Comparison of ENCODE assay signal across 9 mouse cellular contexts in genomic region chr13:80940860-80941630, GRCm38 (mm10). TPM values are rescaled to one million over a fixed set of nuclear protein-coding genes. Genes with fewer than 3 reads are reported as not detected.
DNase-seq lines count a peak whose midpoint lies in the region; ATAC-seq and TF ChIP-seq lines count a peak whose summit lies in the region.
"Had no signal": no experiment of that assay in that cellular context is flagged by ENCODE, and none has a peak within 500 bp of the region (broad histone marks: within the 10 kb centered on the region; RNA-seq: fewer than 3 reads in every experiment).

No protein-coding gene starts in this region.

- WGBS in forebrain, postnatal 0 days, result 69% methylated on average over 10 of the region's 10 CpGs
- WGBS in forebrain, embryonic 10.5 days, result 72% methylated on average over 10 of the region's 10 CpGs

- intact Hi-C loops in gastrocnemius, postnatal 36 days (cut with DNase I), result loop anchor here (2.0 kb wide), 1 partner anchor 58 kb away; the partner anchor contains the start of gene Arrdc3

- no peak overlapping the region for H3K4me3 ChIP-seq in forebrain, postnatal 0 days (ENCODE audit: low read depth, low read length)
- H3K4me3 ChIP-seq in forebrain, embryonic 10.5 days, result no peak overlapping the region
- H3K4me3 ChIP-seq: embryonic facial prominence, embryonic 12.5 days had no signal

- no peaks in the 10 kb centered on the region for H3K36me3 ChIP-seq in forebrain, postnatal 0 days (ENCODE audit: insufficient read depth)
- no peaks in the 10 kb centered on the region for H3K36me3 ChIP-seq in forebrain, embryonic 10.5 days (replicated peaks)
- H3K36me3 ChIP-seq: embryonic facial prominence, embryonic 12.5 days had no signal

- no peak overlapping the region for H3K27ac ChIP-seq in forebrain, postnatal 0 days (ENCODE audit: low read depth, low read length)
- H3K27ac ChIP-seq in forebrain, embryonic 10.5 days, result no peak overlapping the region
- H3K27ac ChIP-seq: embryonic facial prominence, embryonic 12.5 days had no signal

- no peaks in the 10 kb centered on the region for H3K9me3 ChIP-seq in forebrain, postnatal 0 days (ENCODE audit: low read length)
- H3K9me3 ChIP-seq in forebrain, embryonic 10.5 days, result no peaks in the 10 kb centered on the region
- H3K9me3 ChIP-seq: embryonic facial prominence, embryonic 12.5 days had no signal

- TF ChIP-seq CTCF in forebrain, postnatal 0 days (IDR thresholded peaks at IDR 0.05; ENCODE audit: low read depth), result no peak

- DNase-seq in ovary, adult 18-20 months (ENCODE audit: low spot score), result peak; percentile 36
- no peak for DNase-seq in ovary, postnatal 14 days (ENCODE audit: low spot score)
- peak; percentile 98 for DNase-seq in adipocyte (ENCODE audit: low spot score)
- peak; percentile 60 to 75 for DNase-seq in gastrocnemius, postnatal 36 days
- peak; percentile 52 for DNase-seq in kidney, postnatal 10 days
- no peak for DNase-seq in forebrain, postnatal 0 days
- no peak for DNase-seq in forebrain, embryonic 10.5 days (ENCODE audit: extremely low spot score, low spot score)

- no peak overlapping the region for H3K9ac ChIP-seq in forebrain, postnatal 0 days
- H3K9ac ChIP-seq: embryonic facial prominence, embryonic 12.5 days had no signal

- peak; percentile 91 for ATAC-seq in monocyte, adult 5-6 weeks (replicated peaks; ENCODE audit: insufficient number of reproducible peaks, low FRiP score, low TSS enrichment, poor library complexity, severe bottlenecking)
- ATAC-seq in forebrain, postnatal 0 days, result no peak

- no peaks in the 10 kb centered on the region for H3K4me1 ChIP-seq in forebrain, postnatal 0 days (ENCODE audit: insufficient read depth)
- H3K4me1 ChIP-seq in forebrain, embryonic 10.5 days, result no peaks in the 10 kb centered on the region
- H3K4me1 ChIP-seq: embryonic facial prominence, embryonic 12.5 days had no signal

- no peaks in the 10 kb centered on the region for H3K27me3 ChIP-seq in forebrain, postnatal 0 days (ENCODE audit: insufficient read depth, low read length)
- H3K27me3 ChIP-seq in forebrain, embryonic 10.5 days (ENCODE audit: poor library complexity, severe bottlenecking), result no peaks in the 10 kb centered on the region
- H3K27me3 ChIP-seq: embryonic facial prominence, embryonic 12.5 days had no signal

- H3K4me2 ChIP-seq in forebrain, postnatal 0 days (ENCODE audit: low read depth), result no peak overlapping the region
- H3K4me2 ChIP-seq: embryonic facial prominence, embryonic 12.5 days had no signal

RNA-seq across cellular contexts. Expression of gene Arrdc3, which starts 57.9 kb away (rescaled TPM):
- 10 to 100 TPM; 31.4 to 36.9 TPM for total RNA-seq in gastrocnemius, postnatal 36 days (2021)
- total RNA-seq in monocyte, adult 5-6 weeks (2017), result 183 to 220 TPM (median 202 TPM) in 3 replicates
- 90.6 and 99.8 TPM in 2 replicates for total RNA-seq in forebrain, postnatal 0 days (2014; rRNA removed)
- polyA plus RNA-seq in forebrain, postnatal 0 days (2015; fragmentation: Nextera tagmentation; extraction: Ambion mirVana), result 56.5 and 58.6 TPM in 2 replicates
- 45.0 and 48.8 TPM in 2 replicates for polyA plus RNA-seq in forebrain, embryonic 10.5 days (2016; fragmentation: Nextera tagmentation; extraction: Ambion mirVana)

Comparison
In these comparisons a context has a peak if more than half of its experiments do, and no peak if none do; other contexts are left out.
1. DNase-seq: peak in ovary, adult 18-20 months (single experiment), adipocyte (single experiment), gastrocnemius, postnatal 36 days (2 of 2) and kidney, postnatal 10 days (single experiment); none in ovary, postnatal 14 days (single experiment), forebrain, postnatal 0 days (single experiment) and forebrain, embryonic 10.5 days (single experiment).